Mouse (Mus musculus): ENCODE results near the gene Vps25.

- TF ChIP-seq USF1 (IDR thresholded peaks at IDR 0.05; ENCODE audit: low read depth) = no peak
- TF ChIP-seq POLR2A (IDR thresholded peaks at IDR 0.05; ENCODE audit: insufficient read length, low read depth) = no peak
- TF ChIP-seq MYOG (IDR thresholded peaks at IDR 0.05; ENCODE audit: control insufficient read depth in 1 of 3, insufficient read depth in 1 of 3, insufficient read length in 2 of 3, low read depth in 2 of 3) = no peak
- no peak for TF ChIP-seq E2F4 (IDR thresholded peaks at IDR 0.05; ENCODE audit: insufficient read depth)
- no peak for TF ChIP-seq MAX (IDR thresholded peaks at IDR 0.05; ENCODE audit: low read depth)
- TF ChIP-seq POLR2AphosphoS2 (IDR thresholded peaks at IDR 0.05; ENCODE audit: insufficient read length, low read depth) = no peak
- TF ChIP-seq TCF12 (IDR thresholded peaks at IDR 0.05; ENCODE audit: insufficient read depth, poor library complexity, severe bottlenecking) = no peak
Observed at GRCm38 (mm10) chr11:101283805-101284204, 30.3 kb downstream of the Vps25 start.

All from myocyte (in vitro differentiated cells).